Mouse (Mus musculus) midbrain, postnatal 0 days (tissue): Measurements from ENCODE around the gene Hapln3. TPM values are rescaled to one million over a fixed set of nuclear protein-coding genes. Genes with fewer than 3 reads are reported as not detected.

Experiments used
- ATAC-seq: fragments of 200-750 bp; cut with Nextera tagmentation; 2 replicates; pipeline ENCODE4 v1.8.0; 2017; ENCODE audit warnings: moderate number of reproducible peaks, mild to moderate bottlenecking, moderate TSS enrichment, moderate library complexity; ENCODE audit not compliant: low FRiP score
- DNase-seq: peaks from one replicate; pipeline ENCODE4 v3.0.0-alpha.2; 2015; ENCODE audit warnings: low spot score
- H3K27ac ChIP-seq: fragments of 300-500 bp; sonication (generic); 2 replicates; pipeline ENCODE4 v1.5.1; 2014; ENCODE audit warnings: low read depth, mild to moderate bottlenecking, low read length, mixed read lengths
- H3K27me3 ChIP-seq: fragments of 300-500 bp; sonication (generic); 2 replicates; pipeline ENCODE4 v1.6.1; 2014; ENCODE audit warnings: low read length, control low read depth, mixed read lengths; ENCODE audit not compliant: insufficient read depth
- H3K36me3 ChIP-seq: fragments of 300-500 bp; sonication (generic); 2 replicates; pipeline ENCODE4 v1.6.1; 2014; ENCODE audit warnings: low read length, control low read depth, mixed read lengths; ENCODE audit not compliant: insufficient read depth
- H3K4me1 ChIP-seq: fragments of 300-500 bp; sonication (generic); 2 replicates; pipeline ENCODE4 v1.6.1; 2014; ENCODE audit warnings: mild to moderate bottlenecking, control low read depth, antibody characterized with exemption, low read length, mixed read lengths; ENCODE audit not compliant: insufficient read depth
- H3K4me2 ChIP-seq: fragments of 300-500 bp; sonication (generic); 2 replicates; pipeline ENCODE4 v1.6.1; 2014; ENCODE audit warnings: low read depth, mild to moderate bottlenecking, low read length, mixed read lengths; ENCODE audit not compliant: poor library complexity, severe bottlenecking
- H3K4me3 ChIP-seq: fragments of 300-500 bp; sonication (generic); 2 replicates; pipeline ENCODE4 v1.5.1; 2014; ENCODE audit warnings: low read depth, mild to moderate bottlenecking, low read length, moderate library complexity
- H3K9ac ChIP-seq: fragments of 300-500 bp; sonication (generic); replicated peaks from 2 replicates; pipeline ENCODE4 v1.6.1; 2014; ENCODE audit warnings: mild to moderate bottlenecking, low read length, moderate library complexity, mixed read lengths; ENCODE audit not compliant: poor library complexity, severe bottlenecking
- H3K9me3 ChIP-seq: fragments of 300-500 bp; sonication (generic); 2 replicates; pipeline ENCODE4 v1.6.1; 2016; ENCODE audit warnings: low read length, control low read depth
- CTCF ChIP-seq: IDR thresholded peaks from 2 replicates; pipeline ENCODE4 v1.5.1; 2016; ENCODE audit warnings: antibody characterized with exemption, mild to moderate bottlenecking
- WGBS: fragments of 180-500 bp; shearing (Covaris S2); extraction: QIAGEN DNeasy Blood & Tissue Kit; methylation state at CpG from one replicate; pipeline ENCODE4 v1.1.7; 2014; 5-methylcytosine and 5-hydroxymethylcytosine counted together
- polyA plus RNA-seq: library from polyadenylated mRNA; unstranded; fragments of >200 nt; fragmentation: Nextera tagmentation; extraction: Ambion mirVana; gene quantifications from 2 replicates; pipeline ENCODE4 v1.2.1, GENCODE M21; 2015
- total RNA-seq: library from RNA; depleted of rRNA; stranded (reverse); fragments of >200 nt; gene quantifications from 2 replicates; pipeline ENCODE4 v1.2.3, GENCODE M21; 2014

The Hapln3 gene
- total and polyA plus RNA-seq, 2 experiments from 2014 or later: 2.2 to 7.9 TPM

GRCm38 (mm10) chr7:79139328-79139824, 8.6 kb upstream of the Hapln3 start:
- no peaks in the 10 kb centered on the region for H3K4me1 ChIP-seq
- H3K9ac ChIP-seq: no peak overlapping the region
- no peaks in the 10 kb centered on the region for H3K27me3 ChIP-seq
- no peak overlapping the region for H3K4me3 ChIP-seq
- WGBS: 52% methylated on average over 6 of the region's 6 CpGs
- DNase-seq: no peak
- no peak for TF ChIP-seq CTCF
- ATAC-seq: no peak
- H3K9me3 ChIP-seq: no peaks in the 10 kb centered on the region
- H3K27ac ChIP-seq: no peak overlapping the region
- H3K4me2 ChIP-seq: no peak overlapping the region
- H3K36me3 ChIP-seq: peaks cover 11% of the 10 kb centered on the region; the same call in 1 of the 2 replicates

DNA sequence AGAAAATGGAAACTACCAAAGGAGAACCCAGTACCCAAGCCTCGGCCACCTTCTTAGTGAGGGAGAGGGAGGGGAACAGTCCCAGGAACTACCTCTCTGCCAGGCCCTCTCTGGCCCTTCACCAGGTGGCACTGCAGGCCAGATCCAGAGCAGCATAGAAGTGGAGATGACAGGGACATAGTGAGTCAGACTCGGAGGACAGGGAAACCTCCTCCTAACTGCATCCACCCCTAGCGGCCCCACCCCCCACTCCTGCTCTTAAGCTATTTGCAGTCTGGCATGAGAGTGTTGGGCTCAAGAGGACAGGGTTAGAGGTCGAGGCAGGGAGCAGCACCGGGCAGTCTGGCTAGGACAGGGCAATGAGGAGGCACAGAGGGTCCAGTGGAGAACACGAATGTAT, 2.6 kb upstream of the Hapln3 start:
- Histone ChIP-seq H3K36me3 (no peaks in the 10 kb centered on the region; the same call in 1 of the 2 replicates), H3K9ac (no peak overlapping the region), H3K9me3 (no peaks in the 10 kb centered on the region), H3K27me3 (no peaks in the 10 kb centered on the region; the same call in 1 of the 2 replicates), H3K4me3 (no peak overlapping the region), H3K27ac (no peak overlapping the region), H3K4me1 (peaks cover 4% of the 10 kb centered on the region; the same call in 1 of the 2 replicates), H3K4me2 (no peak overlapping the region)
- ATAC-seq (no peak), DNase-seq (no peak)
- 39% methylated on average over 6 of the region's 6 CpGs for WGBS
- peak; percentile 40 for TF ChIP-seq CTCF

DNA sequence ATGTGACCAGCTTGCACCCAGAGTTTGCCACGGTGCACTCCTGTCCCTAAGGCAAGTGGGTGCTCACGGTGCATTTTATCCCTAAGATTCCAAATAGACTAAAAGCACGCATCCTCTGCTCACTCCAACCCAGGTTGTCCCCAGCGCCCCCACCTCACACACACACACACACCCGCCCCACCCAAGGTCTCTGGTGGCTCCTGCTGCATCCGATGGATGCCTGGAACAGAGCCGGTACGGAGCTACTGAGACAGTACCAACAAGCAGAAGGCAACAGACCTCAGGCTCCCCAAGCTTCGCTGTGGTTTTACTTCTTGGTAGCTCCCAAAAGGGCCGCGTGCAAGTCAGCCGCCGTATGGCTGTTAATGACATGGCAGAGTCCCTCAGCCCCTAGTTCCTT, 433 bp downstream of the Hapln3 start:
- Histone ChIP-seq H3K4me1 (peaks cover 4% of the 10 kb centered on the region; the same call in 1 of the 2 replicates), H3K36me3 (no peaks in the 10 kb centered on the region), H3K27ac (no peak overlapping the region), H3K4me2 (peak overlapping the region; percentile 21), H3K27me3 (no peaks in the 10 kb centered on the region; the same call in 1 of the 2 replicates), H3K9me3 (no peaks in the 10 kb centered on the region), H3K4me3 (peak overlapping the region; percentile 19; the same call in 1 of the 2 replicates), H3K9ac (no peak overlapping the region)
- TF ChIP-seq CTCF: no peak
- no peak for DNase-seq
- 22% methylated on average over 13 of the region's 13 CpGs for WGBS
- no peak; the same call in 1 of the 2 replicates for ATAC-seq

DNA sequence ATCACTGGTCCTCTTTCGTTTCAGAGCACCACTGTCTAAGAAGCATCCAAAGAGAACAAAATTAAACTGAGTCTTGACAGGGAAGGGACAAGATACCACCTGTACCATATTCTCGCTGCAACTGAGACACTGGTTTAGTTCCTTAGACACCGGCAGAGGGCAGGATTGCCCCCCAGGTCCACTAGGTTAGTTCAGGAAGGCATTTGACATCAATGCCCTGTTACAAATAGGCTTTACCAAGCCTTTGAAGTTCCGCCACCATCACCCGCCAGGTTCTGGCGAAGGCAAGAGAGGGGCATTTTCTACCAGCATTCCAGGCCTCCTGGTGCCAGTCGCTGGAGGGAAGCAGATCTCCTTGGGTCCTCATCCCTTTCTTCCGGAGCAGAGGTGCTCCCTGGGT, 935 bp downstream of the Hapln3 start:
- peak; percentile 69 for TF ChIP-seq CTCF
- WGBS: 18% methylated on average over 8 of the region's 8 CpGs
- Histone ChIP-seq H3K27me3 (no peaks in the 10 kb centered on the region; the same call in 1 of the 2 replicates), H3K27ac (no peak overlapping the region), H3K4me2 (peak overlapping the region; percentile 21), H3K9ac (no peak overlapping the region), H3K4me3 (no peak overlapping the region), H3K4me1 (peaks cover 4% of the 10 kb centered on the region; the same call in 1 of the 2 replicates), H3K9me3 (no peaks in the 10 kb centered on the region), H3K36me3 (no peaks in the 10 kb centered on the region)
- ATAC-seq (no peak), DNase-seq (peak; percentile 59)

- Histone ChIP-seq H3K9me3 (no peaks in the 10 kb centered on the region), H3K36me3 (no peaks in the 10 kb centered on the region), H3K4me2 (no peak overlapping the region), H3K9ac (no peak overlapping the region), H3K4me3 (no peak overlapping the region), H3K27ac (no peak overlapping the region), H3K4me1 (no peaks in the 10 kb centered on the region), H3K27me3 (no peaks in the 10 kb centered on the region)
- TF ChIP-seq CTCF: no peak
- WGBS: 74% methylated on average over 5 of the region's 5 CpGs
- DNase-seq: no peak
- ATAC-seq: no peak
These were observed 7.4 kb downstream of the Hapln3 start for GRCm38 (mm10) chr7:79123465-79123864.

DNA sequence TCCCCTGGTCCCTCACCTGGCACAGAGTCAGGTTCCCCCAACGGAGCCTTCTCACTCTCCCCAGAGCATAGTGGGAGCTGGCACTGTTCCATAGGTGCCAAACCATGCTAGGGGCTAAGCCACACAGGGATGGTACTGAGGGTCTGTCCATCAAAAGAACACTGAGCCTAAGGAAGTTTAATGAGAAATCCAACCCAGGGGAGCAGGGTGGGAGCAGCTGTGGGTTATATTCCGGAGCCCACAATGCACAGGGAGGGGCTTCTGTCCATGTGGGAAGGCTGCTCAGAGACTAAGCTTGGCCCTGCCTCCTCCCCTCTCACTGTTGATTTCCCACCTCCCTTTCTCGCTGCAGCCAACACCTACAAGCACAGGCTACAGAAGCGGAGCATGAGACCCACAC, 17.0 kb downstream of the Hapln3 start:
- no peak overlapping the region for H3K27ac ChIP-seq
- TF ChIP-seq CTCF: no peak
- no peak for ATAC-seq
- no peaks in the 10 kb centered on the region for H3K4me1 ChIP-seq
- H3K4me3 ChIP-seq: no peak overlapping the region
- no peaks in the 10 kb centered on the region for H3K27me3 ChIP-seq
- no peak for DNase-seq
- H3K9ac ChIP-seq: no peak overlapping the region
- no peak overlapping the region for H3K4me2 ChIP-seq
- H3K36me3 ChIP-seq: no peaks in the 10 kb centered on the region
- no peaks in the 10 kb centered on the region for H3K9me3 ChIP-seq
- WGBS: 54% methylated on average over 4 of the region's 4 CpGs
